Mouse (Mus musculus) midbrain, embryonic 14.5 days (tissue): ENCODE measurements around the gene Thrap3. TPM values are rescaled to one million over a fixed set of nuclear protein-coding genes. Genes with fewer than 3 reads are reported as not detected.
"Not testable (repeated sequence)": the region's sequence is repeated elsewhere in the genome, so short reads cannot be mapped to it uniquely, and the experiment has no call there.

Source experiments
- ATAC-seq: fragments of 200-750 bp; cut with Nextera tagmentation; 2 replicates; pipeline ENCODE4 v1.8.0; 2017; ENCODE audit warnings: moderate number of reproducible peaks, moderate library complexity; ENCODE audit not compliant: low FRiP score, low TSS enrichment
- DNase-seq: peaks from one replicate; pipeline ENCODE4 v3.0.0-alpha.2; 2015
- H3K27ac ChIP-seq: fragments of 300-500 bp; sonication (generic); replicated peaks from 2 replicates; pipeline ENCODE4 v1.5.1; 2014; ENCODE audit warnings: mild to moderate bottlenecking, low read depth, low read length, moderate library complexity
- H3K27me3 ChIP-seq: fragments of 300-500 bp; sonication (generic); 2 replicates; pipeline ENCODE4 v1.6.1; 2014; ENCODE audit warnings: low read length, control low read depth, mixed read lengths; ENCODE audit not compliant: control insufficient read depth, insufficient read depth
- H3K36me3 ChIP-seq: fragments of 300-500 bp; sonication (generic); 2 replicates; pipeline ENCODE4 v1.6.1; 2014; ENCODE audit warnings: low read length, control low read depth; ENCODE audit not compliant: control insufficient read depth, insufficient read depth
- H3K4me1 ChIP-seq: fragments of 300-500 bp; sonication (generic); 2 replicates; pipeline ENCODE4 v1.6.1; 2014; ENCODE audit warnings: mild to moderate bottlenecking, antibody characterized with exemption, low read length, control low read depth; ENCODE audit not compliant: control insufficient read depth, insufficient read depth
- H3K4me2 ChIP-seq: fragments of 300-500 bp; sonication (generic); 2 replicates; pipeline ENCODE4 v1.6.1; 2014; ENCODE audit warnings: mild to moderate bottlenecking, low read length, moderate library complexity
- H3K4me3 ChIP-seq: fragments of 300-500 bp; sonication (generic); replicated peaks from 2 replicates; pipeline ENCODE4 v1.5.1; 2014; ENCODE audit warnings: low read depth, low read length
- H3K9ac ChIP-seq: fragments of 300-500 bp; sonication (generic); replicated peaks from 2 replicates; pipeline ENCODE4 v1.6.1; 2014; ENCODE audit warnings: mild to moderate bottlenecking, low read length, moderate library complexity
- H3K9me3 ChIP-seq: fragments of 300-500 bp; sonication (generic); 2 replicates; pipeline ENCODE4 v1.6.1; 2016; ENCODE audit warnings: low read length, control low read depth, mixed read lengths; ENCODE audit not compliant: control insufficient read depth
- WGBS: fragments of 180-500 bp; shearing (Covaris S2); extraction: QIAGEN DNeasy Blood & Tissue Kit; methylation state at CpG from one replicate; pipeline ENCODE4 v1.1.7; 2014; 5-methylcytosine and 5-hydroxymethylcytosine counted together
- polyA plus RNA-seq: library from polyadenylated mRNA; unstranded; fragments of >200 nt; fragmentation: Nextera tagmentation; extraction: Ambion mirVana; gene quantifications from 2 replicates; pipeline ENCODE4 v1.2.1, GENCODE M21; 2014

Thrap3 gene
- polyA plus RNA-seq, 1 experiment from 2014 or later: 167 TPM

DNA sequence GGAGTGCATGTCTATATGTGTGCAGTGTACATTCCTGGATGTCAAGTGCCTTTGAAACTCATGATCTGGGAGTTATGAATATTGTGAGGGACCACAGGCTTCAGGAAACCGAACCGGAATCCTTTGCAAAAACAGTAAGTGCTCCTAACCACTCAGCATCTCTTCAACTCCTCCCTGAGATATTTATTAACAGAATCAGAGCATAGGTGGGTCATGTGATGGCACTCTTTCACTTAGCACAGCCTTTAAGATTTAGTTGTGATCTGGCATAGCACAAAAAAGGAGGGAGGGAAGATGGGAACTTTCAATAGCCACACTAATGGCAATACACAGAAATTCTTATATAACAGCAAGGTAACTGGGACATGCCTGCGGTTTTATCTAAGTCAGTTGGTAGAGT, 15.5 kb downstream of the Thrap3 start:
- no peaks in the 10 kb centered on the region for H3K9me3 ChIP-seq
- peaks cover 36% of the 10 kb centered on the region for H3K36me3 ChIP-seq
- no peak overlapping the region for H3K4me3 ChIP-seq
- H3K27ac ChIP-seq: no peak overlapping the region
- no peak overlapping the region for H3K9ac ChIP-seq
- 95% methylated on average over 3 of the region's 3 CpGs for WGBS
- H3K4me2 ChIP-seq: no peak overlapping the region
- no peaks in the 10 kb centered on the region for H3K27me3 ChIP-seq
- DNase-seq (no peak), ATAC-seq (no peak)
- H3K4me1 ChIP-seq: no peaks in the 10 kb centered on the region

DNA sequence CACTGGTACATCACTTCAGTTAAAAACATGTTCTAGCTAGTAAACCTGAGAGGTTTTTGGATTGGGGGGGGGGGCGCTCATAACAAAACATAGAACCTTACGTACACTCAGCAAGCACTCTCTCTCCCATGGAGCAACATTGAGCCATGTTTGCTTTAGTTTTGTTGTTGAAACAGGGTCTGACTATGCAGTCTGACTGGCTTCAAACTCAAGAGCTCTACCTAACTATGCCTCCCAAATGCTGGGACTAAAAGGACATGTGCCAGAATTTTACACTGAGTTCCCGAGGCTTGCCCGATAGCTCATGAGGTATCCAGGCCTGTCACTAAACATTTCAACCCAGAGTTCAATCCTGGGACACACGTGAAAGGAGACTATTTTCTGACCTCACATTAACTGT, 19.5 kb downstream of the Thrap3 start:
- Histone ChIP-seq H3K9ac (no peak overlapping the region), H3K27me3 (no peaks in the 10 kb centered on the region), H3K4me2 (no peak overlapping the region), H3K36me3 (peaks cover 57% of the 10 kb centered on the region), H3K4me3 (no peak overlapping the region), H3K27ac (no peak overlapping the region), H3K4me1 (no peaks in the 10 kb centered on the region), H3K9me3 (no peaks in the 10 kb centered on the region)
- 93% methylated on average over 5 of the region's 5 CpGs for WGBS
- DNase-seq (no peak), ATAC-seq (no peak)

DNA sequence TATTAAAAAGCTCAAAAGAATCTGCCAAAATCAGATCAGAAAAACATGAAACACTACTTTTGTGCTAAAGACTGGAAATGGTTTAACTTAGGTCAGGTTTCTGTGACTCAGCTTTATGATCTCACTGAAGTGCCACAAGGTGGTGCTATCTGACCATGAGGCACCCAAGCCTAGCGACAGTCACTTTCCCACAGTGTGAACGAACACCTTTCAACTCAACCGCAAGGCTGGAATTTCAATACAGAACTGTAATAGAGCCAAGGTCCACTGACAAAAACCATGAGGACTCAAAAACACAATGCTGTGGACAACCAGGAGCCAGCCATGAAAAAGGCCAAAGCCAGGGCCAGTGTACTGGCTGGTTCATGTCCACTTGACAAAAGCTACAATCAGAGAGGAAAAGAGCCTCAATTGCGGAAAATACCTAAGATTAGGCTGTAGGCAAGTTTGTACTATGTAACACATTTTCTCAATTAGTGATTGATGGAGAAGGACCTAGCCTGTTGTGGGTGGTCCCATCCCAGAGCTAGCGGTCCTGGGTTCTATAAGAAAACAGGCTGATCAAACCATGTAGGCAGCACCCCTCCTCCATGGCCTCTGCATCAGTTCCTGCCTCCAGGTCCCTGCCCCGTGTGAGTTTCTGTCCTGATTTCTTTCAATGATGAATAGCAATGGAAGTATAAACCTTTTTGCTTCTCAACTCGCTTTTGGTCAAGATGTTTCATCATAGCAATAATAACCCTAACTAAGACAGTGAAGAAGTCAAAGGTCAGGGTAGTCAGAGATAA, 21.2 kb downstream of the Thrap3 start:
- 62% methylated on average over 7 of the region's 7 CpGs for WGBS
- Histone ChIP-seq H3K4me1 (no peaks in the 10 kb centered on the region), H3K9ac (no peak overlapping the region), H3K27ac (no peak overlapping the region), H3K4me2 (no peak overlapping the region), H3K27me3 (no peaks in the 10 kb centered on the region), H3K36me3 (peaks cover 71% of the 10 kb centered on the region), H3K4me3 (no peak overlapping the region), H3K9me3 (no peaks in the 10 kb centered on the region)
- ATAC-seq (no peak), DNase-seq (peak; percentile 81)

- H3K4me3 ChIP-seq: not testable (repeated sequence)
- H3K36me3 ChIP-seq: peaks cover 93% of the 10 kb centered on the region
Observed at GRCm38 (mm10) chr4:126175980-126176379, 26.6 kb downstream of the Thrap3 start.

GRCm38 (mm10) chr4:126173800-126174199, 28.8 kb downstream of the Thrap3 start:
- Histone ChIP-seq H3K27ac (no peak overlapping the region), H3K27me3 (no peaks in the 10 kb centered on the region), H3K4me3 (no peak overlapping the region), H3K9me3 (no peaks in the 10 kb centered on the region), H3K4me1 (no peaks in the 10 kb centered on the region), H3K9ac (no peak overlapping the region), H3K4me2 (no peak overlapping the region), H3K36me3 (peaks cover 93% of the 10 kb centered on the region)
- ATAC-seq (no peak), DNase-seq (no peak)
- WGBS: 95% methylated on average over 5 of the region's 5 CpGs

More at GRCm38 (mm10) chr4:126175980-126176379, 26.6 kb downstream of the Thrap3 start:
- H3K4me2 ChIP-seq, H3K27ac ChIP-seq, H3K4me1 ChIP-seq, H3K9ac ChIP-seq, DNase-seq, H3K27me3 ChIP-seq, ATAC-seq, H3K9me3 ChIP-seq: not testable (repeated sequence)
- WGBS: 94% methylated on average over 7 of the region's 7 CpGs

GRCm38 (mm10) chr4:126170737-126171136, 31.8 kb downstream of the Thrap3 start:
- ATAC-seq, H3K9ac ChIP-seq, H3K4me2 ChIP-seq, DNase-seq, H3K9me3 ChIP-seq, H3K27me3 ChIP-seq, H3K27ac ChIP-seq, H3K4me1 ChIP-seq, H3K4me3 ChIP-seq: not testable (repeated sequence)
- WGBS: 97% methylated on average over 5 of the region's 5 CpGs
- peaks cover 97% of the 10 kb centered on the region for H3K36me3 ChIP-seq

- WGBS: 96% methylated on average over 6 of the region's 6 CpGs
- Histone ChIP-seq H3K9ac (no peak overlapping the region), H3K27ac (no peak overlapping the region), H3K36me3 (peaks cover 83% of the 10 kb centered on the region), H3K9me3 (no peaks in the 10 kb centered on the region), H3K27me3 (no peaks in the 10 kb centered on the region), H3K4me2 (no peak overlapping the region), H3K4me1 (no peaks in the 10 kb centered on the region), H3K4me3 (no peak overlapping the region)
- ATAC-seq (no peak), DNase-seq (no peak)
Observed at GRCm38 (mm10) chr4:126168851-126169250, 33.7 kb downstream of the Thrap3 start.

- Histone ChIP-seq H3K27me3 (no peaks in the 10 kb centered on the region), H3K9ac (no peak overlapping the region), H3K36me3 (peaks cover 56% of the 10 kb centered on the region), H3K4me3 (no peak overlapping the region), H3K27ac (no peak overlapping the region), H3K4me2 (no peak overlapping the region), H3K4me1 (peaks cover 9% of the 10 kb centered on the region), H3K9me3 (no peaks in the 10 kb centered on the region)
- WGBS: 91% methylated on average over 3 of the region's 3 CpGs
- DNase-seq: no peak
- ATAC-seq: no peak
Observed at GRCm38 (mm10) chr4:126166084-126166483, 36.5 kb downstream of the Thrap3 start.

DNA sequence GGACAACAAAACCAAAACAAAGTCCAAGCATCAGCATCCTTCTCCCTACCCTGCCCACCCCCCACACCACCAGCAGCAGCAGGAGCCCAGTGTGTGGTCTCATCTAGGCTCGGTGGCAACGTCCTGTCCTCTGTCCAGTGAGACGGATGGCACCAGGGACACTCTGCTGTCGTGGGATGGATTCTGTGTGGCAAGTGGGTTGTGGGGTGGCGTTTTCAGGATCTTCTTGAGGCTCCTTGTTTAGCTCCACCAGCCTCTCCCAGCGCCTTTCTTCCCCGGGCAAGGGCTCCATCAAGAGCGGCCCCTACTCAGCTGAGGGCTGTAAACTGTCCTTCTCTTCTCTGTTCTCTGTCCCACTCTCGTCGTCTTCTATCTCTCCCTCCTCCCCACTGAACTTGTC, 37.5 kb downstream of the Thrap3 start:
- not testable (repeated sequence) for DNase-seq, H3K4me2 ChIP-seq, H3K27ac ChIP-seq, ATAC-seq, H3K9me3 ChIP-seq, H3K27me3 ChIP-seq, H3K4me3 ChIP-seq, H3K9ac ChIP-seq, H3K4me1 ChIP-seq
- 74% methylated on average over 8 of the region's 10 CpGs for WGBS
- peaks cover 46% of the 10 kb centered on the region for H3K36me3 ChIP-seq
